Mouse (Mus musculus): ENCODE measurements around the gene Krt5.

DNA sequence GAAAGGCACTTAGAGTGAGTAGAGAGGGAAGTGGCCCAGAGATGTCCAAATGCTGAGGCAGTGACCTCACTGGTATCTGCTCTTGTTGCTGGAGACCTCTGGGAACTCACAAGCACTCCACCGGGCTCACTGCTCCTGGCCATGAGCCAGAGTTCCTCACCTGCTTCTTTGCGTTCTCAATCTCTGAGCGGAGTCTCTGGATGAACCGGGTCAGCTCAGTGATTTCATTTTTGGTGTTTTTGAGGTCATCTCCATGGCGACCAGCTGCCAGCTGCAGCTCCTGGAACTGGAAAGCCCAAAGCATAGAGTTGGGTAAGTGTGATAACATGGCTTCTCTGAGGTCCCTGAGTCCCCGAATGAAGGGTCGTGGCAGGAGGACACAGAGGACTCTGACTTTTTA, 25.1 kb upstream of the Krt5 start:
- no peak for TF ChIP-seq CTCF (IDR thresholded peaks at IDR 0.05; ENCODE audit: low read depth, low read length)
- no peak for TF ChIP-seq POLR2A (IDR thresholded peaks at IDR 0.05; ENCODE audit: borderline replicate concordance, low read depth, low read length)
